Mouse (Mus musculus) liver, embryonic 14.5 days (tissue): Measurements from ENCODE around the gene Bphl.

Source experiments
- CTCF ChIP-seq: IDR thresholded peaks from 2 replicates; pipeline ENCODE4 v1.5.1; 2016; ENCODE audit warnings: antibody characterized with exemption, low read depth, control low read depth
- EP300 ChIP-seq: IDR thresholded peaks from 2 replicates; pipeline ENCODE4 v1.6.1; 2016; ENCODE audit warnings: antibody characterized with exemption, low read depth

- no peak for TF ChIP-seq EP300
- TF ChIP-seq CTCF = no peak
Measured at GRCm38 (mm10) chr13:34016927-34017569, 20.3 kb upstream of the Bphl start.
